Mouse (Mus musculus): Measurements from ENCODE around the gene Slc15a4. TPM values are rescaled to one million over a fixed set of nuclear protein-coding genes. Genes with fewer than 3 reads are reported as not detected.
A peak's percentile ranks its signal among the peaks of the same experiment; 100 is the strongest.

Slc15a4 gene
- polyA plus RNA-seq, 1 experiment from 2014 or later = 19.4 TPM

- no peak overlapping the region for H3K27ac ChIP-seq (ENCODE audit: low read length)
- no peaks in the 10 kb centered on the region for H3K4me1 ChIP-seq (ENCODE audit: insufficient read depth, low read depth, low read length)
- no peak overlapping the region for H3K4me2 ChIP-seq (replicated peaks; ENCODE audit: low read depth, low read length)
- peak; percentile 33 for TF ChIP-seq CTCF (IDR thresholded peaks at IDR 0.05)
- TF ChIP-seq EP300 (IDR thresholded peaks at IDR 0.05) = no peak
- ATAC-seq = no peak
- no peaks in the 10 kb centered on the region for H3K9me3 ChIP-seq (ENCODE audit: low read length)
- no peak for DNase-seq (ENCODE audit: low spot score)
- no peak overlapping the region for H3K9ac ChIP-seq (replicated peaks; ENCODE audit: low read depth)
- WGBS = 87% methylated on average over 3 of the region's 3 CpGs
- H3K4me3 ChIP-seq (ENCODE audit: low read depth, low read length) = no peak overlapping the region
- no peaks in the 10 kb centered on the region for H3K36me3 ChIP-seq (ENCODE audit: insufficient read depth, low read length)
- H3K27me3 ChIP-seq (replicated peaks; ENCODE audit: insufficient read depth, low read length) = no peaks in the 10 kb centered on the region
Observed at GRCm38 (mm10) chr5:127659312-127659711, 26.6 kb upstream of the Slc15a4 start.

GRCm38 (mm10) chr5:127658257-127658656 is 25.6 kb upstream of the Slc15a4 start:
- no peak overlapping the region for H3K4me2 ChIP-seq (replicated peaks; ENCODE audit: low read depth, low read length)
- H3K9ac ChIP-seq (replicated peaks; ENCODE audit: low read depth) = no peak overlapping the region
- H3K36me3 ChIP-seq (ENCODE audit: insufficient read depth, low read length) = no peaks in the 10 kb centered on the region
- no peak overlapping the region for H3K4me3 ChIP-seq (ENCODE audit: low read depth, low read length)
- H3K27me3 ChIP-seq (replicated peaks; ENCODE audit: insufficient read depth, low read length) = no peaks in the 10 kb centered on the region
- DNase-seq (ENCODE audit: low spot score) (no peak), ATAC-seq (no peak)
- H3K4me1 ChIP-seq (ENCODE audit: insufficient read depth, low read depth, low read length) = no peaks in the 10 kb centered on the region
- WGBS = 78% methylated on average over 2 of the region's 2 CpGs
- TF ChIP-seq EP300 (IDR thresholded peaks at IDR 0.05) = no peak
- no peak for TF ChIP-seq CTCF (IDR thresholded peaks at IDR 0.05)
- no peak overlapping the region for H3K27ac ChIP-seq (ENCODE audit: low read length)
- H3K9me3 ChIP-seq (ENCODE audit: low read length) = no peaks in the 10 kb centered on the region

GRCm38 (mm10) chr5:127649077-127649476 is 16.4 kb upstream of the Slc15a4 start:
- Histone ChIP-seq H3K4me3 (ENCODE audit: low read depth, low read length) (no peak overlapping the region), H3K4me2 (replicated peaks; ENCODE audit: low read depth, low read length) (no peak overlapping the region), H3K36me3 (ENCODE audit: insufficient read depth, low read length) (no peaks in the 10 kb centered on the region), H3K27me3 (replicated peaks; ENCODE audit: insufficient read depth, low read length) (no peaks in the 10 kb centered on the region), H3K4me1 (ENCODE audit: insufficient read depth, low read depth, low read length) (no peaks in the 10 kb centered on the region), H3K9me3 (ENCODE audit: low read length) (no peaks in the 10 kb centered on the region), H3K9ac (replicated peaks; ENCODE audit: low read depth) (no peak overlapping the region), H3K27ac (ENCODE audit: low read length) (no peak overlapping the region)
- DNase-seq (ENCODE audit: low spot score) (no peak), ATAC-seq (no peak)
- TF ChIP-seq EP300 (IDR thresholded peaks at IDR 0.05) = no peak
- TF ChIP-seq CTCF (IDR thresholded peaks at IDR 0.05) = peak; percentile 55

- H3K4me2 ChIP-seq (replicated peaks; ENCODE audit: low read depth, low read length) = no peak overlapping the region
- no peaks in the 10 kb centered on the region for H3K4me1 ChIP-seq (ENCODE audit: insufficient read depth, low read depth, low read length)
- DNase-seq (ENCODE audit: low spot score) (no peak), ATAC-seq (no peak)
- H3K9ac ChIP-seq (replicated peaks; ENCODE audit: low read depth) = no peak overlapping the region
- H3K27me3 ChIP-seq (replicated peaks; ENCODE audit: insufficient read depth, low read length) = no peaks in the 10 kb centered on the region
- TF ChIP-seq CTCF (IDR thresholded peaks at IDR 0.05) (peak; percentile 54), EP300 (IDR thresholded peaks at IDR 0.05) (no peak)
- no peaks in the 10 kb centered on the region for H3K36me3 ChIP-seq (ENCODE audit: insufficient read depth, low read length)
- WGBS = 64% methylated on average over 6 of the region's 6 CpGs
- no peaks in the 10 kb centered on the region for H3K9me3 ChIP-seq (ENCODE audit: low read length)
- H3K27ac ChIP-seq (ENCODE audit: low read length) = no peak overlapping the region
- no peak overlapping the region for H3K4me3 ChIP-seq (ENCODE audit: low read depth, low read length)
Observed at GRCm38 (mm10) chr5:127648046-127648445, 15.3 kb upstream of the Slc15a4 start.

DNA sequence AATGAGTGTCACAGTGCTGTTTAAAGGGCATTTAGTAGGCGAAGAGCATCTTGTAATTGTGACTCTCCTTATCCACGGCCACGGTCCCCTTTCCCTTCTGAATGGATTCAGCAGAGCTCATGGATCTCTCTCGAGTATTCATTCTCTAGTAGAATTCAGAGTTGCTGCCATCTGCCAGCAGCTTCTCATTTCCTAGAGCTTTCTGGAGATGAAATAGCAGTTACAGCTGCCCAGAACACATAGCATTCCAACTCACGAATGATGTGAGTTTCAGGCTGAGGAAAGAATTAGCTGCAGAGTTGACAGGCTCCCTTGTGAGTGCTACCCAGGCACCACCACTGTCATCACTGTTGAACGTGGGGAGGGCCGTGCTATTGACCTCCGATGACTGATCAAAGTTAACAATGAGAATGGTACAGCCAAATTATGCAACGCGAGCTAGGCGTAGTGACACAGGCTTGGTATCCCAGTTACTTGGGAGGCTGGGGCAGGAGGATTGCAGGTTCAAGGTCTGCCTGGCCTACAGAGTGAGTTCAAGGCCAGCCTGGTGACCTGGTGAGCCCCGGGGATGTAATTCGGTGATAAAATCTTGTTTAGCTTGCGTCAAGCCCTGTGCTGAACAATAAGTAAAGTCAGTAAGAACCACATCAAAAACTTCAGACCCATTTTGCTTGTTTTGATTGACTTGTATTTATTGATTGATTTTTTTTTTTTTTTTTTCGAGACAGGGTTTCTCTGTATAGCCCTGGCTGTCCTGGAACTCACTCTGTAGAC is 8.7 kb upstream of the Slc15a4 start:
- WGBS = 90% methylated on average over 15 of the region's 15 CpGs
- Histone ChIP-seq H3K27ac (ENCODE audit: low read length) (no peak overlapping the region), H3K4me2 (replicated peaks; ENCODE audit: low read depth, low read length) (no peak overlapping the region), H3K9me3 (ENCODE audit: low read length) (no peaks in the 10 kb centered on the region; the same call in 1 of the 2 replicates), H3K9ac (replicated peaks; ENCODE audit: low read depth) (no peak overlapping the region), H3K4me1 (ENCODE audit: insufficient read depth, low read depth, low read length) (no peaks in the 10 kb centered on the region), H3K27me3 (replicated peaks; ENCODE audit: insufficient read depth, low read length) (no peaks in the 10 kb centered on the region), H3K4me3 (ENCODE audit: low read depth, low read length) (no peak overlapping the region), H3K36me3 (ENCODE audit: insufficient read depth, low read length) (no peaks in the 10 kb centered on the region)
- no peak for TF ChIP-seq CTCF (IDR thresholded peaks at IDR 0.05)
- TF ChIP-seq EP300 (IDR thresholded peaks at IDR 0.05) = no peak
- DNase-seq (ENCODE audit: low spot score) = no peak
- ATAC-seq = no peak

- Histone ChIP-seq H3K9me3 (ENCODE audit: low read length) (no peaks in the 10 kb centered on the region; the same call in 1 of the 2 replicates), H3K9ac (replicated peaks; ENCODE audit: low read depth) (no peak overlapping the region), H3K36me3 (ENCODE audit: insufficient read depth, low read length) (no peaks in the 10 kb centered on the region), H3K4me3 (ENCODE audit: low read depth, low read length) (no peak overlapping the region), H3K27me3 (replicated peaks; ENCODE audit: insufficient read depth, low read length) (no peaks in the 10 kb centered on the region), H3K4me2 (replicated peaks; ENCODE audit: low read depth, low read length) (no peak overlapping the region), H3K27ac (ENCODE audit: low read length) (no peak overlapping the region), H3K4me1 (ENCODE audit: insufficient read depth, low read depth, low read length) (no peaks in the 10 kb centered on the region)
- TF ChIP-seq CTCF (IDR thresholded peaks at IDR 0.05) (peak; percentile 37), EP300 (IDR thresholded peaks at IDR 0.05) (no peak)
- WGBS = 87% methylated on average over 3 of the region's 3 CpGs
- ATAC-seq (no peak), DNase-seq (ENCODE audit: low spot score) (no peak)
Observed at GRCm38 (mm10) chr5:127640359-127640758, 7.7 kb upstream of the Slc15a4 start.

All from lung, postnatal 0 days (tissue).